Mouse (Mus musculus) ES-CJ7 (cell line): Measurements from ENCODE around the gene Mia3.
A peak's percentile ranks its signal among the peaks of the same experiment; 100 is the strongest.
"Not testable (repeated sequence)": the region's sequence is repeated elsewhere in the genome, so short reads cannot be mapped to it uniquely, and the experiment has no call there.

Source experiments
- DNase-seq: peaks from one replicate; pipeline ENCODE4 v3.0.0; 2011; ENCODE audit warnings: low read depth, low spot score

Mia3 gene

DNA sequence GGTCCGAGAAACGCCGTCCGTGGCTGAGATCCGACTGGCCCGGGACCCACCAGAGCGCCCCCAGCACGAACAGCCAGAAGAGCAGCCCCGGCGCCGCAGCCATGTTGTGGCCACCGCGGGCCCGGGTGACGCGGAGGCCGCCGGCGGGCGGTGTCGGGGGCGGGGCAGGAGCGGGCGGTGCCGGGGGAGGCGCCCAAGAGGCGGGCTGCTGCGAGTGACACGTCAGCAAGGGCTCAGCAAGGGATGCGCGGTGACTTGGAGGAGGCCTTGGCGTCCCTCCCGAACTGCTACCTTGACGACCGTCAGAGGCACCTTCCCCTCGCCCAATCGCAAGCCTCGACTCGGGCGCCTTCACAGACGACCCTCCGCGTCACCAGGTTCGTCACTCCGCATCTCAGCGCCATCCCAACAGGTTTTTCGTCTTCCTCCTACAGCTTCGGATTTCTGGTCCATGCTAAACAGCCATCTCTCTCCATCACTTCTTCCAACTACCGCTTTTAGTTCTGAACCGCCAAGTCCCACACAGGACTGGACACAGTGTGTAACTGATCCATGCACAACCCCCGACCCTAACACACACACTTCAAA is at the start of gene Mia3:
Gene Mia3, minus strand, starts transcription at position 127 of the 588 bp plus-strand sequence.
- DNase-seq, result peak; percentile 96

DNA sequence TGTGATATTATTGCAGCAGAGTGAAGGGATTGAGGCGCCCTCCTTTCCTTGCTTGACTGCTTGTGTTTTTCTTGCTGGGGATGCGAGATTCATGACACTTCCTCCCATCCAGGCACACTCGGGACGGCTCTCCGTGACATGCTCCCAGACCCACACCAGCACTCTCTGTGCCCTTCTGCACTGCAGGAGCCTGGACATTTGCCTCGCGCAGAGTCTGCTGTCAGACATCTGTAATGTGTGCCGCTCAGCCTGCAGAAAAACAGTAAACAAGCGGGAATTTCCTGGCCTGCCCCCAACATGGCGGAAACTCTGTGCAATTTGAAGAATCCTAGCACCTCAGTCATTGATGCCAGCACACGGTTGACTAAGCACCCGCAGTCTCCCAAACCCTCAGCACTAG is 48.5 kb upstream of the Mia3 start, which contains the start of gene Hhipl2:
Gene Hhipl2, plus strand, starts transcription at position 343 of the 400 bp plus-strand sequence.
- DNase-seq, result no peak

DNA sequence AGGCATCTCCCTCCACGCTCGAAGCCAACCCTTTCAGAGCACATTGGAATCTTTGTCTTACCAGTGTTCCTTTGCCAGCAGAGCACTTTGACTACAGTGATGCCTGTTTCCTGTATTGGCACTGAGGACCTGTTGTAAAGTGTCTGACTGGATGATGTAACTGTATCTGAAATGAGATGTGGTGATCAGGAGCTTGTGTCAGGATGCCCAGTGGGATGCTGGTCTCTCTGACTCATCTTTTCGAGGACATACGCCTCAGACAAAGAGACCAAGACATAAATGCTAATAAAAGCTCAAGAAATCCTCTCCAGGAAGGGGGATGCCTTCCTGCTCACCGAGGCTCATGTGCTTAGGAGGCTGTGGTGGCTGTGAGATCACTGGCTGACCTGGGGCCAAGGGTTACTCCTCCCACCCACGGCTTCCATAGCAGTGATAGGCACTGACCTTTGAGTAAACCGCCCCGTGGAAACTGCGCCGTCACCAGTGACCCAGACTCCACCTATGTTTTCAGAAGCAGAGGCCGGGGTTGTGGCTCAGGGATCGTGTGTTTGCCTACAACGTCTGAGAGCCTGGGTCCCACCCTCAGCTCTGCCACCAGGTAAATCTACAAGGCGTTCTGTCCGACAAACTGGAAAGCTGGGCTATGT is 44.9 kb upstream of the Mia3 start:
- DNase-seq, result no peak

DNA sequence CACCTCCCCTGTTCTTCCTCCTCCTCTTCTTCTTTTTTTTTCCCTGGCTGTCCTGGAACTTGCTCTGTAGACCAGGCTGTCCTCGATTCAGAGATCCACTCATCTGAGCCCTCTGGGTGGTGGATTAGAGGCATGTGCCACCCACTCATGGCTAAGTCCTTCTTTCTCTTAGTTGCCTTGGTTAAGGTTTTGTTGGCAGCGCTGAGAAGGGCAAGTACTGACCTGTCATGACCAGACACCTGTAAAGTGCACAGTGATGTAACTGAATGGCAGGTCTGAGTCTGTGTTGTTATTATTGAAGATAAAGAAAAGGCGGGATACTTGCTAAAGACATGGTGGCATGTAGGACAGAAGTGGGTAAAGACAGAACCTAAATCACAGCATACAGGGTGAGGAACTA is 34.0 kb upstream of the Mia3 start:
- DNase-seq, result no peak

DNA sequence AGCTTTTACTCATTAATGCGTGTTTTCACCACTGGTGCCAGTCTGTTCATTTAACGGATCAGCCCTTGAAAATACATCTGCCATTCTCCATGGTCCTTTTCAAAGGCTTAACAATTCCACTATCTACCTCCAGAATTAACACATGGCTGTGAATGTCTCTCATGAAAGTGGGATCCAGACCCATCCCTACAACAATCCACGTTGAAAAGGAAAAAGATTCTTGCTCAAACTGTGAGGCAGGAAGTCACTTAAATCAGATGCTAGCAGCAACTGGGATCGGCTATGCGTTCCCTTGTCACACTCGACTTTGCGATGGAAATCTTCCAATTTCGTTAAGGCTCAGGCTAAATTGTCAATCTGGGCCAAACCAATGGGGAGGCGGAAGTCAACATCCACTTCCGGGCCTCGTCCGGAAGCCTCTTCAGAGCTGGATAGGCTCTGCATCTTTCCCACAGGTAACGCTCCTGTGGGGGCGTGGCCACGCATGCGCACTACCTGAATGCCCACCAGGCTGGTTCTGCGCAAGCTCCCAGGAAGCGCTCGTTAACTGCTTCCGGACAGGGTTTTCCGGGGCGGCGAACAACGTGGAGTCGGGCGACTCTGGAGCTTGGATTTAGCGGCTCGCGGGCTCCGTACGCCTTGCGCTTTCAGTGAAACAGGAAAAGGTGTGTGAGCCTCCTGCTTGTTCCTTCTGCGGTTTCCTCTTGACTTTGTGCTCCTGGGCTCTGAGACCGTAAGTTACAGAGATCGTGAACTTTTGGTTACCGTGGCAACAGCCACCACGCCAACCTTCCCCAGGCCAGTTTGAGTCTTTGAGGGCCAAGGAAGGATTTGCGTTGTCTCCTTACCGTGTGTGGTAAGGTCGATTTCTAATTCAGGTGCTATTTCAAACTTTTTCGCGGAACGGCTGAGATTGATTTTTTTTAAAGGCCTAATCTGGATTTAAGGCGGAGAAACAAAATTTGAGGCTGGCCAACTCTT is 19.4 kb upstream of the Mia3 start, which contains the start of gene Taf1a:
Gene Taf1a, plus strand, starts transcription at position 556 of the 981 bp plus-strand sequence.
- DNase-seq, result peak; percentile 99

DNA sequence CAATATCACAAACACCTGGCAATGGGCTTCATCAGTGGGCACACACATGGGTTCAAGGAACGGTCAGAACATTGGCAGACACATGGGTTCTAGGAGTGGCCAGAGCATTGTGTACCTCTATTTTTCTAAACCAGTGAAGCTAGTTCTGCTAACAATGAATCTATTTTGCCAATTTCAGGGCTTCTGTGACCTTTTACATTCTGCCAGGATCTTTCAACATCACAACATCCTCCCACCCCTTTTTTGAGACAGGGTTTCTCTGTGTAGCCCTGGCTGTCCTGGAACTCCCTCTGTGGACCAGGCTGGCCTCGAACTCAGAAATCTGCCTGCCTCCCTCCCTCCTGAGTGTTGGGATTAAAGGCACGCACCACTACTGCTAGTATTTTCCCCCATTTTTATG is 18.1 kb upstream of the Mia3 start:
- not testable (repeated sequence) for DNase-seq

DNA sequence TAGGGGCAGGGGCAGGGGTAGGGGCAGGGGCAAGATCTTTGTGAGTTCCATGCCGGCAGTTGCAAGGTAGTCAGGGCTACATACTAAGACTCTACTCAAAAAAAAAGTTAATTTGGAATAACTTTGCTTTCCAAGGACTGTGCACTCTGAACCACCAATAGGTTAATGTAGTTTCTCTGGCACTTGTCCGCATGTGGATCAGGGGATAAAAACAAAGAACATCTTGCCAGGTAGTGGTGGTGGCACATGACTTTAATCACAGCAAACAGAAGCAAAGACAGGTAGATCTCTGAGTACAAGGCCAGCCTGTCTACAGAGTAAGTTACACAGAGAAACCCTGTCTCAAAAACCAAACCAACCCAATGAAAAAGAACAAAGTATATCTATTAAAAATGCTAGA is 13.3 kb upstream of the Mia3 start:
- no peak for DNase-seq

DNA sequence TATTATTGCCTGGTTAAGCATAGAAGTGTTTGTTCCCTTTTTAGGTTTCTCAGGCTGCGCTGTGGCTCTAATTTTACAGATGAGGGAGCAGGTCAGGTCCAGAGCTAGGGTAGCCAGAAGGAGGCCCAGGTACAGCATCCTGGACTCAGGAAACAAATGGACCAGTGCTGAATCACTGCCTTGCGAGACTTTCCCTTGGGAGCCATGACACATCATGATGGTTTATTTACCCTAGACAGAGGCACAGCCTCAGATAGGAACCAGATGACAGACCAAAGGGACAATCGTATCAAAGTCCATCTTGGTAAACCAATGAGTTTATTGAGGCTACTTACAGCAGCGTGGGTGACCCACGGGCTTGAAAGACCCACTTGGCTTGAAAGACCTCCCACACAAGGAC is 12.5 kb upstream of the Mia3 start:
- no peak for DNase-seq

DNA sequence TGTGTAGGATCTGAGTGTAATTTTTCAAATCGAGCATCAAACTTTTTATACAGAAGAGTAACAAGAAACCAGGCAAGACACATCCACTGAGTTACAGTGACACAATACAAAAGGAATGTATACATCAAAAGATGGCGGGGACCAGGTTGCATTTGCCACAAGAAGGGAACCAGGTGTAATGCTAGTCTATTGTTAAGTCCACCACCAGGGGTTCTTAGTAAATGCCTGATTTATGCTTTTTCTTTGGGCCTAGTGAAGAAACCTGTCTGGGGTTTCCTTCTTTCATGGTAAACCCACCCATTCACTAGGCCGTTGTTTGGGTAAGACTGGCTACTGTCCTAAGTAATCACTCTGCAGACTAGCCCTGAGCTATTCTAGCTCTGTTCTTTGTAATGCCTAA is 10.0 kb upstream of the Mia3 start:
- DNase-seq, result peak; percentile 41

DNA sequence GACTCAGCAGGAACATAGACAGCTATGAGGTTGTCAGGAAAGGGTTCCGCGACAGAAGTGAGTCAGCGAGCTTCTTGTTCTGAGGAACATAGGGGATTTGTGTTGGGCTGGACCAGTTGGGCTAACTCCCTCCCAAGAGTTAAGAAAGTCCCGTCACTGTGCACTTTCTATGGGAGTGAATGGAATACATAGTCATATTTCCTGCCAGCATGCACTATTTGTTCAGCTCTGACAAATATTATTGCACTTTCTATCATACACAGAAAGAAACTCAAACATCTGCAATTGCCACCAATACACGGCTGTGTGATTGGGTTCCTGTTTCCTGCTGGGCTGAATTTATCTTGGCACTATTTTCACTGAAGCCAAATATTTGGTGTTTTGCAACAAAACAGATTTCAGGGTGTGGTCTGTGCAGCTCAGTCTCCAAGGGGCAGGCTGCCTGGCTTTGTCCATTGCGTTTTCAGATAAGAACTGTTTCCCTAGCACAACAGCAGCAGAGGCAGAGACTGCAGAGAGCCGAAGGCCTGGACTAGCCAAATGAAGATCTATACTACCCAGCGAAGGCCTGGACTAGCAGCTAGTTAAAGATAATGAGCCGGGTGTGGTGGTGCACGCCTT is 9.1 kb upstream of the Mia3 start:
- no peak for DNase-seq

DNA sequence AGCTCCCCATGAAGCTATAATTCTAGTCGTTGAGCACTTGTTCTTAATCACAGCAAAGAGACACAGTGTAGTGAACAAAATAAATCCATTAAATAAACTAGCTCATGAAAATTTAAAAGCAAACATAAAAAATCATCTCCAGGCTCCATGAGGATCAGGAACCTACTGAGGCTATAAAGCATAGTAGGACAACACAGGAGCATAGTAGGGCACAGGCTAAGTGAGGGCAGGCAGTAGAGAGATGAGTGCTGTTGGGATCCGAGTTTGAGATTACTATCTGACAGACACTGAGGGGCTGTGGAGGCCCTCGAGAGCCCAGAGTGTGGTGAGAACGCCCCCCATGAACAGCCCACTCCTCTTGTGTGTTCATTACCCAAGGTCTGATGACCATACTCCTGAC is 7.7 kb upstream of the Mia3 start:
- DNase-seq, result no peak

DNA sequence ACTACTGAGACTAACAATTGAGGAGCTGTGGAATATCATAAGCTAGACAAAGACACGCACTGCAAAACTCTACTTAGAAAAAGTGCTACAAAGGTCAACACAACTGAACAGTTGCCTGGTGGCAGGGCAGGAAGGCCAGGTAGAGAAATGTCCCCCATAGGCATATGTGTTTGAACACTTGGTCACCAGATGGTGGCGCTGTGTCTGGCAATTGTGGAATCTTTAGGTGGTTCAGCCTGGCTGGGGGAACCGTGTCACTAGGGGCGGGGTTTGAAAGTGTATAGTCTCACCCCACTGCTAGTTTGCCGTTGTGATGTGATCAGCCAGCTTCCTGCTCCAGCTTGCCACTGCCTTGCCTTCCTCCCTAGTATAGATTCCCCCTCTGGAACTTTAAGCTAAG is 5.4 kb upstream of the Mia3 start:
- peak; percentile 42 for DNase-seq

DNA sequence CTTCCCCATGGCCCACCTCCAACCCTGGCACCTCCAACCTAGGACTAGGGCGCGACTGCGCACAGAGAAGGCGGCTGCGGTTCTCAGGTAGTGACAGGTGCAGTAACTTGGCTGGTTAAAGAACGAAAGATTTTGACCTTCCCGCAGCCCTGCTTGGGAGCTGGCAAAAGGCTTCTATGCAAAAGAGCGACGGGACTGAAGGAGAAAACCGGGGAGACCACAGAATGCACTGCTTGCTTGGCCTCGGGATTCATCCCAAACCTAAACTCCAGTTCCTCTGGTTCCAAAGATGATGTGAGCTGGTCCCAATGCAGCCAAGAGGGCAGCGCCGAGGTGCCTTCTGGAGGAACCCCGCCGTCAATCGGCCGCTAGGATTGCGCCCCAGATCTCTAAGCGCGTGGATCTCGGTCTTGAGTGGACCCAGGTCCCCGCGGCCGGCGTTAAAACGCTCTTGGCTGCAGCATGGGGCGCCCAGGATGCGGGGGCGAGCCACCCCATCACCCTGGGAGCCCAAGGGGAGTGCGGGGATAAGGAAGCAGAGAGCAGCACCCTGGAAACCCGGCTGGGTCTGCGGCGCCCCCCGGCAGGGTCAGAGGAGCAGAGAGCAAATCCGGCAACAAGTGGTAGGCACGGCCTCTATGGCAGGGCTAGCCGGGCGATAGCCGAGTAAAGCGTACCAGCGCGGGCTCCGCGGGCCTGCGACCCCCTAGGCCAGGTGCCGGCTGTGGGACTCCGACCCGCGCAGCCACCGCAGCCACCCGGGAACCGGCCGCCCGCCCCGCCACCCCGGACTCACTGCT is 552 bp downstream of the Mia3 start:
- peak; percentile 20 for DNase-seq

DNA sequence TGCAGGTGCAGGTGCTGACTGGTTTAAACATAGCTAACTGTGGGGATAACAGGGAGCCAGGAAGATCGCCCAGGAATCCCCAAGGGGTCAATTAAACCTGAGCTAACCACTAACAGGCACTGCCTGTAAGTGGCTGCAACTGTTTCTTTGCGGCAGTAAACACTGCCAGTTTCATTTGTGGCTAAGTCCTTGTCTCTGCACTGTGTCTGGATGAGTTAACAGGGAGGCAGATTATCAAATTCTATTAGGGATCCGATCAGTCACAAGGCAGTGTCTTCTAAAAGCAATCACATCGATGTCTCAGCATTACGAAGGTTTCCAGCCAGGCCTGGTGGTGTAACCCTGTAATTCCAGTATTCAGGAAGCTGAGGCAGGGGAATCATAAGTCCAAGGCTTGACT is 3.0 kb downstream of the Mia3 start:
- DNase-seq, result no peak

DNA sequence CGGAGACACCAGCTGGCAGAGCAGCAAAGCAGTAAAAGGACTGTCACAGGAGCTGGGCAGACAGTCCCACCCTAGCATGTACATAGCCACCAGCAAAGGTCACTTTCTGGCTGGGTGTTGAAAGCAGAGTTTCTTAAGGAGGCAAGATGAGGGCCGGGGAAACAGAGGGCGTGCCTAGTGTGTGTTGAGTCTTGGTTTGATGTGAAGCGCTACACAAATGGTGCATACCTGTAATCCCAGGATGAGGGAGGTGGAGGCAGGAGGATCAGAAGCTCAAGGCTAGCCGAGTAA is 5.8 kb downstream of the Mia3 start:
- no peak for DNase-seq

DNA sequence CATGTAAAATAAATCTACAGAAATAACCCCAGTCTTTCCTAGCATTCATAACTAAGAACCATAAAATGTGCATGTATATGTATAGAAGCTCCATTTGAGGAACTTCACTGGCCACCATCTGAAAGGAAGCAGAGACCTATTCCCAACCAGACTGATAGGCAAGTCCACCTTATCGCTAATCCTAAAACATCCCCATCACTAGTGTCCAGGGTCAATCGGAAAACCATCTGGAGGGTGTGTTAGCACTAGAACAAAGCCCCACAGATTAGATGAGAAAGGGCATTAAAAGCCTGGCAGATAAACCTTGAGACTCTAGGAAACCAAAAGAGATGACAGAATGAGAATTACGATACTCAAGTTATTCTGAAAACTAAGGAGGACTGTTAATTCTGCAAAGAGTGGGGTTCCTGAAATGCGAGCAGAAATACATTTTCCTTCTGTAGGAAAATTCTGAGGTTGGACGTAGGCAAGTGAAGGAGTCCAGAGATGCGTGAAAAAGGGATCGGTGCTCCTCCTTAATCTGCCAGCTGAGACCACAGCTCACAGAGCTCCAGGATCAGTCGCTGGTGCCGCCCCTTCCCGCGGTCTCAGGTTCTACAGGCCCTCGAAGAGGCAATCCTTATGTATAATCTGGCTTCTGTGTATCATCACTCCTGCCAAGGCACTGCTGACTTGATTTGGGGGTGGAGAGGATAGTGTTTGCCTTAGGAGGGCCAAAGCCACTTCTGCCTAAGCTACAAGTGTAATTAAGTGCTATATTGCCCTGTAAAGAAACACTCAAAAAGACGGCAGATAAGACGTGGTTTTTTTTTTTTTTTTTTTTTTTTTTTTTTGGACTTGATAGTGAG is 6.4 kb downstream of the Mia3 start:
- DNase-seq, result no peak

DNA sequence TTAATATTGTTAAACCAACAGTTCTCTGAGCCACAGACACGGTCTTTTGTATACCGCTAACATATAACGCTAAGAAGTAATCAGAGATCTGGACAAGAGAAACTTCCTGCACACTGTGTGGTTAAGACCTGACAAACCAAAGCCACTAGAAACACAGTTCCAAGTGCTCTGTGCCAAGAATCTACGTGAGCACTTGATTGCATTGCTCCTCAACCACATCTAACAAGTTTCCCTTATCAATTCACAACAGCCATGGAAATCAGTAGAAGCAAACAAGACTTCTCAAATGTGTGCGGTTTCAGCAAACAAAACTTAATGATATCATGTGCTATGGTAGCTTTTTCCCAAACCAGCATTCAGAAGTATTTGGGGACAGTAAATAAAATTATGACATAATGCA is 7.1 kb downstream of the Mia3 start:
- DNase-seq, result no peak

DNA sequence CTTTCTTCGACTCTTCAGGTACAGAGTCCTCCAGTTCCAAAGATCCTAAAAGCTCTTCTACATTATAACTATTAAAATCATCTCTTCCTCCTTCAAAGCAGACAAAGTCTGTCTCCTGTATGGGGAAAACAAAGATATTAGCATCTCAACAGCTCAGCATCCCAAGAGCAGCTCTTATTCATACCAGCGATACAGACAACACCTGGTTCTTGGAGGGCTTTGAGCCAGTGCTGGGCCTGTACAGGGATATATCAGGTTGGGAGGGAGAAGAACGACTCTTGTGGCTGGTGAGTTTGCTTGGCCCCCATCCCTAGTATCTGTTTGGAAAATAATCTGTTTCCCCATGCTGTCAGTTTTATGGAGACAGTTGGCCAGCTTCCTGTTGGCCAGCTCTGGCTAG is 10.5 kb downstream of the Mia3 start:
- no peak for DNase-seq

DNA sequence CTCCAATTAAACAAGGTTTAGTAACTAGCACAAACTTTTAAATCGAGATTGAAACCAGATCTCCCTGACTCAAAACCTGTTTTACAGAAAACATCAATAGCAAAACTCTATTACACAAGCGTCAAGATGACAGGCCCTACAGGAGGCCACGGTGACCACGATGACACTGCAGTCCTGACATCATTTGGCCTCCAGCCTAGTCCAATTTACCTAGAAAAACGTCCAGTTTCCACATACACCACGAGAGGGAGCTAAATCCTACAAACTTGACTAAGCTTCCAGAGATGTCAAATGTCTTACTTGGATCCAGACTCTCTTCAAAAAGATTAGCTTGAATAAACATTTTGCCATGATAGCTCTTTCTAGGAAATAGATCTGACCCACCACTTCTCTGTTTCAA is 19.5 kb downstream of the Mia3 start:
- DNase-seq, result peak; percentile 72

DNA sequence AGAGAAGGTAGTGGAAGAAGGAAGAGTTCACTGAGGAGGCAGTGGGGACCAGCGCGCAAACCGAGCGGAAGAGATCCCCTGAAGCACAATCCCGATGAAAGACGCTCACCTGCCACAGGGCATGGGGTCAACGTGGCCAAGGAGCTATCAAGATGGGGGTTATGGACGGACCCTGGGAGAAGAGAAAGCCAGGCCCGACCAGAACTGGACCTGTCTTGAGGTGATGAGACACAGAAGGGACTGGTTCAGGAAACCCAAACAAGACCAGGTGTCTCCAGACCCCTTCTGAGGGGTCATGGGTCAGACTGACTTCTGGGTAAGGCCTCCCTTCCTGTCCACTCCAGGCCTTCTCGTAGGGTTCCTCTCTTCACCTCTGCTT is 23.5 kb downstream of the Mia3 start:
- DNase-seq, result no peak
